Mouse (Mus musculus): ENCODE results near the gene AI413582.

- TF ChIP-seq POLR2A (IDR thresholded peaks at IDR 0.05; ENCODE audit: insufficient read depth, low read depth, low read length) (no peak), EP300 (IDR thresholded peaks at IDR 0.05; ENCODE audit: insufficient read depth, low read depth, low read length) (no peak), CTCF (IDR thresholded peaks at IDR 0.05) (no peak)
These were observed 15.0 kb upstream of the AI413582 start for GRCm38 (mm10) chr17:27580392-27581068.
